Mouse (Mus musculus) stomach, postnatal 0 days (tissue): ENCODE measurements around the gene Erbb4. TPM values are rescaled to one million over a fixed set of nuclear protein-coding genes. Genes with fewer than 3 reads are reported as not detected.

ENCODE experiments used
- ATAC-seq: fragments of 200-750 bp; cut with Nextera tagmentation; 2 replicates; pipeline ENCODE4 v1.8.0; 2017; ENCODE audit not compliant: low FRiP score, low TSS enrichment
- DNase-seq: peaks from one replicate; pipeline ENCODE4 v3.0.0-alpha.2; 2016; ENCODE audit warnings: low spot score
- H3K27ac ChIP-seq: fragments of 300-500 bp; sonication (generic); replicated peaks from 2 replicates; pipeline ENCODE4 v1.5.1; 2014; ENCODE audit warnings: mild to moderate bottlenecking, control low read depth
- H3K27me3 ChIP-seq: fragments of 300-500 bp; sonication (generic); 2 replicates; pipeline ENCODE4 v1.6.1; 2014; ENCODE audit warnings: low read length; ENCODE audit not compliant: control insufficient read depth, insufficient read depth
- H3K36me3 ChIP-seq: fragments of 300-500 bp; sonication (generic); 2 replicates; pipeline ENCODE4 v1.6.1; 2014; ENCODE audit warnings: low read length, mixed read lengths; ENCODE audit not compliant: control insufficient read depth, insufficient read depth
- H3K4me1 ChIP-seq: fragments of 300-500 bp; sonication (generic); replicated peaks from 2 replicates; pipeline ENCODE4 v1.6.1; 2014; ENCODE audit warnings: antibody characterized with exemption; ENCODE audit not compliant: control insufficient read depth, insufficient read depth
- H3K4me2 ChIP-seq: fragments of 300-500 bp; sonication (generic); replicated peaks from 2 replicates; pipeline ENCODE4 v1.6.1; 2014; ENCODE audit warnings: low read depth, mild to moderate bottlenecking, control low read depth, moderate library complexity
- H3K4me3 ChIP-seq: fragments of 300-500 bp; sonication (generic); 2 replicates; pipeline ENCODE4 v1.5.1; 2014; ENCODE audit warnings: low read depth, low read length, control low read depth
- H3K9ac ChIP-seq: fragments of 300-500 bp; sonication (generic); 2 replicates; pipeline ENCODE4 v1.6.1; 2014; ENCODE audit warnings: mild to moderate bottlenecking, low read length, control low read depth, mixed read lengths
- H3K9me3 ChIP-seq: fragments of 300-500 bp; sonication (generic); 2 replicates; pipeline ENCODE4 v1.6.1; 2016; ENCODE audit warnings: low read length; ENCODE audit not compliant: control insufficient read depth
- CTCF ChIP-seq: IDR thresholded peaks from 2 replicates; pipeline ENCODE4 v1.5.1; 2016; ENCODE audit warnings: antibody characterized with exemption, low read depth, mild to moderate bottlenecking, moderate library complexity
- EP300 ChIP-seq: optimal IDR thresholded peaks from 2 replicates; pipeline ENCODE3; 2016; ENCODE audit warnings: antibody characterized with exemption
- WGBS: fragments of 180-500 bp; shearing (Covaris S2); extraction: QIAGEN DNeasy Blood & Tissue Kit; methylation state at CpG from one replicate; pipeline ENCODE4 v1.1.7; 2014; 5-methylcytosine and 5-hydroxymethylcytosine counted together
- polyA plus RNA-seq: library from polyadenylated mRNA; unstranded; fragments of >200 nt; fragmentation: Nextera tagmentation; extraction: Ambion mirVana; gene quantifications from 2 replicates; pipeline ENCODE4 v1.2.1, GENCODE M21; 2015

Gene Erbb4
- polyA plus RNA-seq, 1 experiment from 2014 or later = not detected

GRCm38 (mm10) chr1:68956766-68957533 is 150.9 kb downstream of the Erbb4 start:
- TF ChIP-seq EP300 (no peak), CTCF (no peak)
- ATAC-seq (no peak), DNase-seq (no peak)
- Histone ChIP-seq H3K4me2 (no peak overlapping the region), H3K9me3 (no peaks in the 10 kb centered on the region), H3K9ac (no peak overlapping the region), H3K36me3 (no peaks in the 10 kb centered on the region), H3K27me3 (no peaks in the 10 kb centered on the region), H3K4me1 (no peaks in the 10 kb centered on the region), H3K27ac (no peak overlapping the region), H3K4me3 (no peak overlapping the region)
- 24% methylated on average over 4 of the region's 4 CpGs for WGBS

- Histone ChIP-seq H3K36me3 (no peaks in the 10 kb centered on the region), H3K27ac (no peak overlapping the region), H3K9me3 (no peaks in the 10 kb centered on the region), H3K4me1 (no peaks in the 10 kb centered on the region), H3K4me3 (no peak overlapping the region), H3K4me2 (no peak overlapping the region), H3K9ac (no peak overlapping the region), H3K27me3 (no peaks in the 10 kb centered on the region)
- no peak for TF ChIP-seq EP300
- TF ChIP-seq CTCF = no peak
- DNase-seq = no peak
- ATAC-seq = no peak
- WGBS = 68% methylated on average over 2 of the region's 2 CpGs
Observed at GRCm38 (mm10) chr1:68955482-68955881, 152.4 kb downstream of the Erbb4 start.

- Histone ChIP-seq H3K27ac (no peak overlapping the region), H3K4me2 (no peak overlapping the region), H3K36me3 (no peaks in the 10 kb centered on the region), H3K27me3 (no peaks in the 10 kb centered on the region), H3K9me3 (no peaks in the 10 kb centered on the region), H3K4me1 (no peaks in the 10 kb centered on the region), H3K9ac (no peak overlapping the region), H3K4me3 (no peak overlapping the region)
- no peak for TF ChIP-seq CTCF
- TF ChIP-seq EP300 = no peak
- ATAC-seq (no peak), DNase-seq (no peak)
- 60% methylated on average over 2 of the region's 2 CpGs for WGBS
Observed at GRCm38 (mm10) chr1:68943141-68943540, 164.7 kb downstream of the Erbb4 start.

GRCm38 (mm10) chr1:68934804-68935203 is 173.1 kb downstream of the Erbb4 start:
- H3K36me3 ChIP-seq = no peaks in the 10 kb centered on the region
- H3K27me3 ChIP-seq = no peaks in the 10 kb centered on the region
- H3K9ac ChIP-seq = no peak overlapping the region
- H3K27ac ChIP-seq = no peak overlapping the region
- no peak for ATAC-seq
- no peak for DNase-seq
- H3K9me3 ChIP-seq = no peaks in the 10 kb centered on the region
- H3K4me1 ChIP-seq = no peaks in the 10 kb centered on the region
- H3K4me2 ChIP-seq = no peak overlapping the region
- no peak overlapping the region for H3K4me3 ChIP-seq
- TF ChIP-seq CTCF (no peak), EP300 (no peak)

- no peak for TF ChIP-seq EP300
- no peak for TF ChIP-seq CTCF
- no peaks in the 10 kb centered on the region for H3K27me3 ChIP-seq
- WGBS = 80% methylated on average over 3 of the region's 3 CpGs
Observed at GRCm38 (mm10) chr1:68933330-68934065, 174.4 kb downstream of the Erbb4 start.

GRCm38 (mm10) chr1:68917828-68918227 is 190.0 kb downstream of the Erbb4 start:
- Histone ChIP-seq H3K9me3 (no peaks in the 10 kb centered on the region), H3K27me3 (no peaks in the 10 kb centered on the region), H3K9ac (no peak overlapping the region), H3K4me2 (no peak overlapping the region), H3K27ac (no peak overlapping the region), H3K4me1 (no peaks in the 10 kb centered on the region), H3K36me3 (no peaks in the 10 kb centered on the region), H3K4me3 (no peak overlapping the region)
- WGBS = 76% methylated on average over 3 of the region's 3 CpGs
- no peak for ATAC-seq
- DNase-seq = no peak
- TF ChIP-seq EP300 (no peak), CTCF (no peak)

More at GRCm38 (mm10) chr1:68933330-68934065, 174.4 kb downstream of the Erbb4 start:
- Histone ChIP-seq H3K9ac (no peak overlapping the region), H3K27ac (no peak overlapping the region), H3K9me3 (no peaks in the 10 kb centered on the region), H3K4me2 (no peak overlapping the region), H3K4me3 (no peak overlapping the region), H3K36me3 (no peaks in the 10 kb centered on the region), H3K4me1 (no peaks in the 10 kb centered on the region)
- DNase-seq = no peak
- no peak for ATAC-seq
